Mouse (Mus musculus): Measurements from ENCODE around the gene Pemt. TPM values are rescaled to one million over a fixed set of nuclear protein-coding genes. Genes with fewer than 3 reads are reported as not detected.

Gene Pemt
- polyA plus RNA-seq, 1 experiment from 2014 or later = 23.5 TPM

DNA sequence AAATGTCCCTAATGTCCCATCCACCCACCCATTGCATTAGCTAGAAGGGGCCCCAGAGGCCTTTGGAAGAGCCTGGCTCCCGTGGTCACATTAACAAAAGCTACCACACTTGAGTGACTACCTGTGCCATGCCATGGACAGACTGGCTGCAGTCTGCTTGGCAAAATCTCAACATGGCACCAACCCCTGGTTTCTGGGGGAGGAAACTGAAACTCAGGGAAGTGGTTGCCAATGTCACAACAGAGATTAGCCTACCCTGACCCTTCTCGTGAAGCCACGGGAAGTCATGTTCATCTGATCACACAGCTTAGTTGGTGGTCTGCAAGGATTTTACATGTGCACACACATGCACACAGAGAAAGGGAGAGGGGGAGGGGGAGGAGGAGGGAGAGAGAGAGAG is 29.9 kb upstream of the Pemt start:
- ATAC-seq (ENCODE audit: insufficient read depth) = no peak
- H3K9ac ChIP-seq = no peak overlapping the region
- H3K27me3 ChIP-seq = no peaks in the 10 kb centered on the region
- H3K27ac ChIP-seq (replicated peaks) = no peak overlapping the region
- H3K4me3 ChIP-seq (replicated peaks) = no peak overlapping the region
- WGBS (ENCODE audit: insufficient replicate concordance) = 41% methylated on average over 3 of the region's 3 CpGs
- H3K36me3 ChIP-seq (replicated peaks) = no peaks in the 10 kb centered on the region
- no peaks in the 10 kb centered on the region for H3K9me3 ChIP-seq (replicated peaks)
- no peak overlapping the region for H3K4me2 ChIP-seq
- no peaks in the 10 kb centered on the region; the same call in 1 of the 2 replicates for H3K4me1 ChIP-seq (replicated peaks)

DNA sequence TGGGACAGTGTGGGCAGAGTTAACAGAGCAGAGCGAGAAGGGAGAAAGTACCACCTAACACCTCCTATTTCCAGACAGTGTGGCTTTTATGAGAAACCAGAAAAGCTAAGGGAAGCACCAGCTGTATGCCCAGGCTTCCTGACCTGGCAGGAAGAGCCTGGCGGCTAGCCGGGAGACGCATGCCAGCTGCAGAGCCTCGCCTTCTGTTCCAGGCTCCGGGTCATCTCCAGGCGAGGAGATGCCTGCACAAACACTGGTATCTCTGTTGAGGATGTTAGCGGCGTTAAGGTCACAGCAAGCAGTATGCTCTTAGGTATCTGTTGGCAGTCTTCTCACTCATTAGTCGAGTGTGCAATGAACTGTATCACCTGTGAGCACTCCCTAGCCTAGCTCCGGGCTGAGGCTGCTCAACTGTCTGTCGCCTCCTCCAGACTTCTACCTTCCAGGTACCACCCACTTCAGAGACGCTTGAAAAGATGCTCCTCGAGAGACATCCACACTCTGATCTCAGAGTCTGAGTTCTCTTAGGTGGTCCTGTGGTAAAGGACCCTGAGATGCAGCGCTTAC is 27.7 kb upstream of the Pemt start:
- Histone ChIP-seq H3K27me3 (no peaks in the 10 kb centered on the region), H3K4me2 (no peak overlapping the region), H3K4me1 (replicated peaks) (no peaks in the 10 kb centered on the region; the same call in 1 of the 2 replicates), H3K9me3 (replicated peaks) (no peaks in the 10 kb centered on the region), H3K9ac (no peak overlapping the region), H3K27ac (replicated peaks) (no peak overlapping the region), H3K4me3 (replicated peaks) (no peak overlapping the region), H3K36me3 (replicated peaks) (no peaks in the 10 kb centered on the region)
- WGBS (ENCODE audit: insufficient replicate concordance) = 66% methylated on average over 15 of the region's 15 CpGs
- ATAC-seq (ENCODE audit: insufficient read depth) = no peak

DNA sequence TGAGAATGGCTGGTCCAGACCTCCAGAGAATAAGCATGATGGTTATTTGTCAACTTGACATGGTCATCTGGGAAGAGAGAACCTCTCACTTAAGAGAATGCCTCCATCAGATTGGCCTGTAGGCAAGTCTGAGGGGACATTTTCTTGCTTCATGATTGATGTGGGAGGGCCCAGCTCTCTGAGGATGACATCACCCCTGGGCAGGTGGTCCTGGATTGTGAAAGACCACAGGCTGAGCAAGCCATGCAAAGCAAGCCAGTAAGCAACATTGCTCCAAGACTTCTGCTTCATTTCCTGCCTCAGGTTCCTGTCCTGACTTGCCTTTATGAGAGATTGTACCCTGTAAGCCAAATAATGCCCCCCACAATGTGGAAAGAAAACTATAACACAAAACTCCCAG is 26.8 kb upstream of the Pemt start:
- Histone ChIP-seq H3K27ac (replicated peaks) (no peak overlapping the region), H3K4me3 (replicated peaks) (no peak overlapping the region), H3K36me3 (replicated peaks) (no peaks in the 10 kb centered on the region), H3K4me1 (replicated peaks) (no peaks in the 10 kb centered on the region; the same call in 1 of the 2 replicates), H3K9me3 (replicated peaks) (no peaks in the 10 kb centered on the region), H3K9ac (no peak overlapping the region), H3K27me3 (no peaks in the 10 kb centered on the region; the same call in 1 of the 2 replicates), H3K4me2 (no peak overlapping the region)
- no peak for ATAC-seq (ENCODE audit: insufficient read depth)

DNA sequence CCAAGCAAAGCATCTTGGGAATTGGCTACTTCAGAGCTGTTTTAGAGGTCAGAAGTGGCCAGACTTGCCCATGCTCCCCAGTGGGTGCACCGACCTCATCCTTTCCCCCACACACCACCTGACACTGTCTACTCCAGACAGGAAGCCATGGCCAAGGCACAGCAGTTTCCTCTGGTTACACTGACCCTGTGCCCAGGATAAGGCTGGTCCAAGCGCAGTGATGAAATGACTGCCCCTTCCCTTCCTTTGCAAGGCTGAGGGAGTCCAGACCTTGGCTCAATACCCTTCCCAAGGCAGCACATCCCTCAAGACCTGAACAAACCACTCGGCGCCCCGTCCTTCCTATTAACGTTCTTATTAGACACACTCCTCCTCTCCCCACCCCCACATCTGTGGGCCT is 24.9 kb upstream of the Pemt start:
- H3K4me3 ChIP-seq (replicated peaks) = no peak overlapping the region
- ATAC-seq (ENCODE audit: insufficient read depth) = no peak
- no peaks in the 10 kb centered on the region for H3K9me3 ChIP-seq (replicated peaks)
- no peak overlapping the region for H3K27ac ChIP-seq (replicated peaks)
- H3K4me1 ChIP-seq (replicated peaks) = no peaks in the 10 kb centered on the region; the same call in 1 of the 2 replicates
- WGBS (ENCODE audit: insufficient replicate concordance) = 63% methylated on average over 6 of the region's 6 CpGs
- H3K9ac ChIP-seq = no peak overlapping the region
- H3K4me2 ChIP-seq = no peak overlapping the region
- H3K36me3 ChIP-seq (replicated peaks) = no peaks in the 10 kb centered on the region
- H3K27me3 ChIP-seq = no peaks in the 10 kb centered on the region; the same call in 1 of the 2 replicates

DNA sequence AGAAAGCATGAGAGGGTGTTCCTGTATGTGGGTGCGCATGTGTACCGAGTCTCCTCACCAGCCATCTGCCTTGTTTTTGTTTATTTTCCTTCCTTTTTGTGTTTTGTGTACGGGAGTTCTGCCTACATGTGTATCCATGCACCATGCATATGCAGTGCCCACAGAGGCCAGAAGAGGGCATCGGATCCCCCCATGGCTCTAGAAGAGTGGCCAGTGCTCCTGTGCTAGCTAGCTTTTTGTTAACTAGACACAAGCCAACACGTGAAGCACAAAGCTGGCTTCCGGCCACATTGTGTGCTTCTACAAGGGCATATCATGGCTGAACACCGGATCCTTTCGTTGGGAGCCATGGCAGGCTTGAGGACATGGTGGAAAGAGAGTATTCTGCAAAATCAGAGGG is 24.3 kb upstream of the Pemt start:
- Histone ChIP-seq H3K9ac (no peak overlapping the region), H3K4me3 (replicated peaks) (no peak overlapping the region), H3K27ac (replicated peaks) (no peak overlapping the region), H3K4me2 (no peak overlapping the region), H3K27me3 (no peaks in the 10 kb centered on the region; the same call in 1 of the 2 replicates), H3K4me1 (replicated peaks) (no peaks in the 10 kb centered on the region; the same call in 1 of the 2 replicates), H3K36me3 (replicated peaks) (no peaks in the 10 kb centered on the region), H3K9me3 (replicated peaks) (no peaks in the 10 kb centered on the region)
- no peak for ATAC-seq (ENCODE audit: insufficient read depth)
- WGBS (ENCODE audit: insufficient replicate concordance) = 25% methylated on average over 8 of the region's 8 CpGs

DNA sequence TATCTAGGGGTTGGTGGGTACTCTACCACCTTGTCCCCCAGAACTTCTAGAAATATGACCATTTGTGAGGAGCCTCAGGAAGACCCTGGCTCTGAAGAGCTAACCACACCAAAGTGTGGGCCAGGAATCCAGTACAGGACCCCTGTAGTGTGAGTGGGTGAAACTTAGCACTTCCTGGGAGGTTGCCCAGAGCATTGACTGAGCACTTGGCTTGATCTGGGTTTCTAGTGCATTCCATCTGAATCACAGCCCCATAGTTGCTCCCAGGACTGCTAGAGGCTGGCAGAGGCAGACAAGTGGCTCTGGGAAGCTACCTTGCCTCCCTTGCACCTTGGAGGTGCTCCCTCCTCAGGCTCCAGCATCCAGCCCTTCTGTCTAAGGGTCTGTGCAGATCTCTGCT is 22.3 kb upstream of the Pemt start:
- no peak overlapping the region for H3K9ac ChIP-seq
- no peak overlapping the region for H3K27ac ChIP-seq (replicated peaks)
- H3K4me3 ChIP-seq (replicated peaks) = no peak overlapping the region
- no peaks in the 10 kb centered on the region for H3K36me3 ChIP-seq (replicated peaks)
- no peak overlapping the region for H3K4me2 ChIP-seq
- H3K4me1 ChIP-seq (replicated peaks) = no peaks in the 10 kb centered on the region; the same call in 1 of the 2 replicates
- no peak for ATAC-seq (ENCODE audit: insufficient read depth)
- no peaks in the 10 kb centered on the region for H3K9me3 ChIP-seq (replicated peaks)
- no peaks in the 10 kb centered on the region; the same call in 1 of the 2 replicates for H3K27me3 ChIP-seq

DNA sequence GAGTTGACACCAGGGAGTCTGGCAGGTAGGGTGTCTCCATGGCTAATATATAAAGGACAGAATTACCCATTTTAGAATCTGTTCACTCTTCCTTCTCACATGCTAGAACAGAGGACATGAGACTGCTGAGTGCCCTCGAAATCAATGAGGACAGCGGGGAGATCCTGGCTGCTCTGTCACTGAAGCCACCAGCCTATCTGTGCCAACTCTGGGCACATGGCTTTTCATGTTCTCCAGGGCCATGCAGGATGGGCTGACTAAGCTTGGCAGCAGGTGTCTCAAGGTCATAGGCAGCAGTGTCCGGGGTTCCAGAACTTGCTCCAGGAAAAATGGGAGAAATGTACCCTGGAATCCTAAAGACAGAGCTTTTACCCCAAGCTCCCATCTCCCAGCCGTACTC is 21.4 kb upstream of the Pemt start:
- Histone ChIP-seq H3K36me3 (replicated peaks) (no peaks in the 10 kb centered on the region), H3K9ac (no peak overlapping the region), H3K27me3 (no peaks in the 10 kb centered on the region; the same call in 1 of the 2 replicates), H3K4me2 (no peak overlapping the region), H3K4me3 (replicated peaks) (no peak overlapping the region), H3K27ac (replicated peaks) (no peak overlapping the region), H3K4me1 (replicated peaks) (no peaks in the 10 kb centered on the region; the same call in 1 of the 2 replicates), H3K9me3 (replicated peaks) (no peaks in the 10 kb centered on the region)
- 65% methylated on average over 4 of the region's 4 CpGs for WGBS (ENCODE audit: insufficient replicate concordance)
- ATAC-seq (ENCODE audit: insufficient read depth) = no peak

DNA sequence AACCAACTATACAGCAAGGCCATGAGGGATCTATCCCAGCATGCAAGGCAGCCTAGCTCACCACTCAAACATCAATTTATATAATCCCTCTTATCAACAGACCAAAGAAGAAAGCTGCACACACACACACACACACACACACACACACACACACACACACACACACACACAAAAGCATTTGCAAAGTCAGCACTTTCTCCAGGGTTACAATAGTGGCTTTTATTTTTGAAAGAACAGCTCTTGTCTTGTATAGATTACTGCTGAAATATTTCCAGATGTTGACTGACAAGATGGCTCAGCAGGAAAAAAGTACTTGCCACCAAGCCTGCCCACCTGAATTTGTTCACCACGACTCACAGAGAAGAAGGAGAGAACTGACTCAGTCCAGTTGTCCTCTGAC is 19.0 kb upstream of the Pemt start:
- Histone ChIP-seq H3K9ac (no peak overlapping the region), H3K4me3 (replicated peaks) (no peak overlapping the region), H3K27me3 (no peaks in the 10 kb centered on the region; the same call in 1 of the 2 replicates), H3K4me2 (no peak overlapping the region), H3K9me3 (replicated peaks) (no peaks in the 10 kb centered on the region), H3K36me3 (replicated peaks) (no peaks in the 10 kb centered on the region), H3K27ac (replicated peaks) (no peak overlapping the region), H3K4me1 (replicated peaks) (no peaks in the 10 kb centered on the region)
- no peak for ATAC-seq (ENCODE audit: insufficient read depth)
- WGBS (ENCODE audit: insufficient replicate concordance) = 65% methylated on average over 1 of the region's 1 CpGs

DNA sequence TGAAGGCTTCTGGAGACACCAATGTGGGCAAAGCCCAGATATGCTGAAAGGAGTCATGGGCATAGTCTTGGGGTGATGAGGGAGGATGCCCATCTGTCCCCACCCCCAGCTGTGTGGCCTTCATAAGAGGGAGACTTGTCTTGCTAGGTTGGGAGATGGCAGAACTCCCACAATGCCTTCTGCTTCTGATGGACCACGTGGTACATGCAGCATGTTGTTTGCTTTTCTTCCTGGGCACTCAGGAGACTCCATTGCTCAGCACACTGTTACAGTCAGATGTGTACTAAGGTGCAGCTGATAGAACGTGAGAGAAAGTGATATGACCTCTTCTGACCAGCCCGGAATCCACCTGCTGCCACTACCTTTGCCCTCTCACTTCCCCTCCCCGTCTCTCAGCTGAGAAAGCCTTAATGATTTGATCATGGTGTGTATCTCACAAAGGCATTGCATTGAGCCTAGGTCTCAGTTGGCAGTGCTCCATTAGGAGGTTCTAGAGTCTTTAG is 15.3 kb upstream of the Pemt start:
- Histone ChIP-seq H3K36me3 (replicated peaks) (no peaks in the 10 kb centered on the region), H3K27ac (replicated peaks) (no peak overlapping the region), H3K4me1 (replicated peaks) (peaks cover 7% of the 10 kb centered on the region; the same call in 1 of the 2 replicates), H3K9ac (no peak overlapping the region), H3K4me3 (replicated peaks) (no peak overlapping the region), H3K4me2 (no peak overlapping the region), H3K9me3 (replicated peaks) (no peaks in the 10 kb centered on the region), H3K27me3 (no peaks in the 10 kb centered on the region)
- ATAC-seq (ENCODE audit: insufficient read depth) = no peak
- WGBS (ENCODE audit: insufficient replicate concordance) = 51% methylated on average over 4 of the region's 4 CpGs

DNA sequence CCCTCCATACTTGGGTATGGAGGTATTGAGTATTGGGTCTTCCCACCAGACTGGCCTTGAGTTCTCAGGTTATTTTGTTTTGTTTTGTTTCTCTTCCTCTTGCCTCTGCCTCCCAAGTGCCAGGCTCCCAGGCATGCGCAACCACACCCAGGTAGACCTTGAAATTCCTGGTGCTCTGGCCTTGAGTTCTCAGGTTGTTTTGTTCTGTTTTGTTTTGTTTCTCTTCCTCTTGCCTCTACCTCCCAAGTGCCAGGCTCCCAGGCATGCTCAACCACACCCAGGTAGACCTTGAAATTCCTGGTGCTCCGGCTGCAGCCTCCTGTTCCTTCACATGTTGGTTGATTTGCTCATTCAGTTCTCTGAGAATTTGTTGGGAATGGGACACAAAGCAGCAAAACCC is 13.7 kb upstream of the Pemt start:
- H3K4me2 ChIP-seq = no peak overlapping the region
- no peak overlapping the region for H3K4me3 ChIP-seq (replicated peaks)
- 71% methylated on average over 2 of the region's 2 CpGs for WGBS (ENCODE audit: insufficient replicate concordance)
- no peak for ATAC-seq (ENCODE audit: insufficient read depth)
- no peaks in the 10 kb centered on the region for H3K27me3 ChIP-seq
- no peak overlapping the region for H3K9ac ChIP-seq
- no peaks in the 10 kb centered on the region for H3K36me3 ChIP-seq (replicated peaks)
- H3K27ac ChIP-seq (replicated peaks) = no peak overlapping the region
- H3K9me3 ChIP-seq (replicated peaks) = no peaks in the 10 kb centered on the region
- peaks cover 7% of the 10 kb centered on the region; the same call in 1 of the 2 replicates for H3K4me1 ChIP-seq (replicated peaks)

DNA sequence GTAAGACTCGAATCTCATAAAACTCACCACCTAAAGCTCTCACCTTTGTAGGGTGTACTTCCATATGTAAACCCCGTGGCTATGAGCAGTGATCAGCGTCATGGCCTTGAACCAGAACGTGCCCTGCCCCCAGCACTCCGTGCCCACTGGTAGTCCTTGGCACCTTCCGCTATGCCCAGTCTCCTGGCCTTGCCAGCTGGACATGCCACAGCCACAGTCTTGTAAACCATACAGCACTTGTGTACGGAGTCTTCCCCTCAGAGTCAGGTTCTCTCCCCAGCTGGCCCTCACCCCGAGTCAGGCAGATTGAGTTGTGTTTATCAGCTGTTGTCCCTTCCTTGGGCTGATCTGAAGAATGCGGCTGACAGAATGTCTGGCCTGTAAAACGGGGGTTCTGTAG is 12.2 kb upstream of the Pemt start:
- Histone ChIP-seq H3K4me1 (replicated peaks) (peaks cover 7% of the 10 kb centered on the region; the same call in 1 of the 2 replicates), H3K4me2 (no peak overlapping the region), H3K27me3 (no peaks in the 10 kb centered on the region), H3K4me3 (replicated peaks) (no peak overlapping the region), H3K27ac (replicated peaks) (no peak overlapping the region), H3K9ac (no peak overlapping the region), H3K36me3 (replicated peaks) (no peaks in the 10 kb centered on the region), H3K9me3 (replicated peaks) (no peaks in the 10 kb centered on the region)
- no peak for ATAC-seq (ENCODE audit: insufficient read depth)
- 58% methylated on average over 10 of the region's 10 CpGs for WGBS (ENCODE audit: insufficient replicate concordance)

DNA sequence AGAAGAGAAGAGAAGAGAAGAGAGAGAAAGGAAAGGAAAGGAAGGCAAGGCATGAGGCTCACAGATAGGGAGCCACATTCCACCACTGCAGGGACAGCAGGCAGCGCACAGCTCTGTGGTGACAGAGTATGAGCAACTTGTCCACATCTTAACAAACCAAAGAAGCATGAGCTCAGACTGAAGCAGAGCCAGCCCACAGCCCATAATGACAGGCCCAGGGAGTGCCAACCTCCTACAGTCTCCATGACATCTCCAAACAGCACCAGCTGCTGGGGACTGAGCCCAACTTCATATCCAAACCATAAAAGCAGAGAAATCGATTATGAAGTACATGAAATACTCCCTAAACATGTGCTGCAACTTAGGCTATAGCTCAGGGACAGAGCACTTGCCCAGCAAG is 11.7 kb upstream of the Pemt start:
- WGBS (ENCODE audit: insufficient replicate concordance) = 29% methylated on average over 2 of the region's 2 CpGs
- Histone ChIP-seq H3K9me3 (replicated peaks) (no peaks in the 10 kb centered on the region), H3K4me1 (replicated peaks) (peaks cover 7% of the 10 kb centered on the region; the same call in 1 of the 2 replicates), H3K4me3 (replicated peaks) (no peak overlapping the region), H3K27me3 (no peaks in the 10 kb centered on the region), H3K27ac (replicated peaks) (no peak overlapping the region), H3K36me3 (replicated peaks) (no peaks in the 10 kb centered on the region), H3K9ac (no peak overlapping the region), H3K4me2 (no peak overlapping the region)
- no peak for ATAC-seq (ENCODE audit: insufficient read depth)

All from liver, embryonic 15.5 days (tissue).